Mouse (Mus musculus) embryonic facial prominence, embryonic 14.5 days (tissue): Measurements from ENCODE around the gene Stam2. TPM values are rescaled to one million over a fixed set of nuclear protein-coding genes. Genes with fewer than 3 reads are reported as not detected.

Experiments used
- ATAC-seq: fragments of 200-750 bp; cut with Nextera tagmentation; 2 replicates; pipeline ENCODE4 v1.8.0; 2017; ENCODE audit warnings: low read depth, moderate number of reproducible peaks, moderate TSS enrichment
- DNase-seq: peaks from one replicate; pipeline ENCODE4 v3.0.0-alpha.2; 2015; ENCODE audit warnings: low spot score
- H3K27ac ChIP-seq: fragments of 300-500 bp; sonication (generic); replicated peaks from 2 replicates; pipeline ENCODE4 v1.5.1; 2014; ENCODE audit warnings: low read depth, mild to moderate bottlenecking, low read length, moderate library complexity
- H3K27me3 ChIP-seq: fragments of 300-500 bp; sonication (generic); replicated peaks from 2 replicates; pipeline ENCODE4 v1.6.1; 2014; ENCODE audit warnings: low read length; ENCODE audit not compliant: control insufficient read depth, insufficient read depth
- H3K36me3 ChIP-seq: fragments of 300-500 bp; sonication (generic); 2 replicates; pipeline ENCODE4 v1.6.1; 2014; ENCODE audit warnings: low read length, mixed read lengths; ENCODE audit not compliant: control insufficient read depth, insufficient read depth
- H3K4me1 ChIP-seq: fragments of 300-500 bp; sonication (generic); 2 replicates; pipeline ENCODE4 v1.6.1; 2014; ENCODE audit warnings: antibody characterized with exemption, low read length; ENCODE audit not compliant: control insufficient read depth, insufficient read depth
- H3K4me2 ChIP-seq: fragments of 300-500 bp; sonication (generic); 2 replicates; pipeline ENCODE4 v1.6.1; 2014; ENCODE audit warnings: low read depth, mild to moderate bottlenecking, low read length, moderate library complexity, mixed read lengths
- H3K4me3 ChIP-seq: fragments of 300-500 bp; sonication (generic); 2 replicates; pipeline ENCODE4 v1.5.1; 2014; ENCODE audit warnings: low read depth, mild to moderate bottlenecking, low read length
- H3K9ac ChIP-seq: fragments of 300-500 bp; sonication (generic); 2 replicates; pipeline ENCODE4 v1.6.1; 2014; ENCODE audit warnings: low read depth, mild to moderate bottlenecking, low read length, moderate library complexity, mixed read lengths
- H3K9me3 ChIP-seq: fragments of 300-500 bp; sonication (generic); 2 replicates; pipeline ENCODE4 v1.6.1; 2016; ENCODE audit warnings: low read length; ENCODE audit not compliant: control insufficient read depth
- WGBS: fragments of 180-500 bp; shearing (Covaris S2); extraction: QIAGEN DNeasy Blood & Tissue Kit; methylation state at CpG from one replicate; pipeline ENCODE4 v1.1.7; 2014; 5-methylcytosine and 5-hydroxymethylcytosine counted together
- polyA plus RNA-seq: library from polyadenylated mRNA; unstranded; fragments of >200 nt; fragmentation: Nextera tagmentation; extraction: Ambion mirVana; gene quantifications from 2 replicates; pipeline ENCODE4 v1.2.1, GENCODE M21; 2014

The Stam2 gene
- polyA plus RNA-seq, 1 experiment from 2014 or later, result 37.7 TPM

GRCm38 (mm10) chr2:52714111-52714510 lies 28.0 kb downstream of the Stam2 start:
- Histone ChIP-seq H3K4me2 (no peak overlapping the region), H3K27me3 (no peaks in the 10 kb centered on the region), H3K9me3 (no peaks in the 10 kb centered on the region), H3K4me1 (no peaks in the 10 kb centered on the region), H3K4me3 (no peak overlapping the region), H3K36me3 (peaks cover 45% of the 10 kb centered on the region), H3K9ac (no peak overlapping the region), H3K27ac (no peak overlapping the region)
- no peak for DNase-seq
- no peak for ATAC-seq
- 98% methylated on average over 4 of the region's 4 CpGs for WGBS

GRCm38 (mm10) chr2:52710804-52711203 lies 31.3 kb downstream of the Stam2 start:
- Histone ChIP-seq H3K9ac (no peak overlapping the region), H3K4me1 (no peaks in the 10 kb centered on the region), H3K4me3 (no peak overlapping the region), H3K4me2 (no peak overlapping the region), H3K27ac (no peak overlapping the region), H3K36me3 (peaks cover 58% of the 10 kb centered on the region), H3K9me3 (no peaks in the 10 kb centered on the region), H3K27me3 (no peaks in the 10 kb centered on the region)
- no peak for ATAC-seq
- WGBS, result 79% methylated on average over 2 of the region's 2 CpGs
- DNase-seq, result no peak

GRCm38 (mm10) chr2:52709417-52709816 lies 32.7 kb downstream of the Stam2 start:
- WGBS, result 95% methylated on average over 5 of the region's 5 CpGs
- Histone ChIP-seq H3K27me3 (no peaks in the 10 kb centered on the region), H3K9ac (no peak overlapping the region), H3K27ac (no peak overlapping the region), H3K4me1 (no peaks in the 10 kb centered on the region), H3K36me3 (peaks cover 62% of the 10 kb centered on the region), H3K4me3 (no peak overlapping the region), H3K9me3 (no peaks in the 10 kb centered on the region), H3K4me2 (no peak overlapping the region)
- ATAC-seq (no peak), DNase-seq (no peak)

- no peak overlapping the region for H3K4me2 ChIP-seq
- peaks cover 40% of the 10 kb centered on the region for H3K36me3 ChIP-seq
- H3K9ac ChIP-seq, result no peak overlapping the region
- no peak overlapping the region for H3K27ac ChIP-seq
- ATAC-seq, result no peak
- WGBS, result 87% methylated on average over 11 of the region's 11 CpGs
- no peak for DNase-seq
- H3K4me1 ChIP-seq, result no peaks in the 10 kb centered on the region
- H3K4me3 ChIP-seq, result no peak overlapping the region
- H3K27me3 ChIP-seq, result no peaks in the 10 kb centered on the region
- no peaks in the 10 kb centered on the region for H3K9me3 ChIP-seq
Measured at GRCm38 (mm10) chr2:52701368-52702036, 40.6 kb downstream of the Stam2 start.

GRCm38 (mm10) chr2:52700352-52700751 lies 41.7 kb downstream of the Stam2 start:
- ATAC-seq (no peak), DNase-seq (no peak)
- Histone ChIP-seq H3K4me3 (no peak overlapping the region), H3K9me3 (no peaks in the 10 kb centered on the region), H3K4me2 (no peak overlapping the region), H3K36me3 (peaks cover 32% of the 10 kb centered on the region), H3K27me3 (no peaks in the 10 kb centered on the region), H3K27ac (no peak overlapping the region), H3K4me1 (no peaks in the 10 kb centered on the region), H3K9ac (no peak overlapping the region)
- 70% methylated on average over 5 of the region's 5 CpGs for WGBS

GRCm38 (mm10) chr2:52694604-52695003 lies 47.5 kb downstream of the Stam2 start:
- WGBS, result 78% methylated on average over 6 of the region's 6 CpGs
- ATAC-seq (no peak), DNase-seq (peak; percentile 40)
- no peak overlapping the region for H3K4me3 ChIP-seq
- no peak overlapping the region for H3K9ac ChIP-seq
- H3K9me3 ChIP-seq, result no peaks in the 10 kb centered on the region
- peaks cover 20% of the 10 kb centered on the region for H3K36me3 ChIP-seq
- H3K4me1 ChIP-seq, result no peaks in the 10 kb centered on the region
- no peaks in the 10 kb centered on the region for H3K27me3 ChIP-seq
- H3K27ac ChIP-seq, result no peak overlapping the region
- no peak overlapping the region for H3K4me2 ChIP-seq

- H3K4me1 ChIP-seq, result no peaks in the 10 kb centered on the region
- H3K27ac ChIP-seq, result no peak overlapping the region
- DNase-seq (no peak), ATAC-seq (no peak)
- H3K9me3 ChIP-seq, result no peaks in the 10 kb centered on the region
- H3K9ac ChIP-seq, result no peak overlapping the region
- 69% methylated on average over 4 of the region's 4 CpGs for WGBS
- H3K27me3 ChIP-seq, result no peaks in the 10 kb centered on the region
- no peak overlapping the region for H3K4me3 ChIP-seq
- H3K4me2 ChIP-seq, result no peak overlapping the region
- peaks cover 16% of the 10 kb centered on the region for H3K36me3 ChIP-seq
Measured at GRCm38 (mm10) chr2:52691745-52692144, 50.3 kb downstream of the Stam2 start.

- no peak for ATAC-seq
- Histone ChIP-seq H3K4me1 (no peaks in the 10 kb centered on the region), H3K27ac (no peak overlapping the region), H3K9ac (no peak overlapping the region), H3K4me2 (no peak overlapping the region), H3K4me3 (no peak overlapping the region), H3K27me3 (no peaks in the 10 kb centered on the region), H3K36me3 (no peaks in the 10 kb centered on the region), H3K9me3 (no peaks in the 10 kb centered on the region)
- WGBS, result 75% methylated on average over 6 of the region's 6 CpGs
- no peak for DNase-seq
Measured at GRCm38 (mm10) chr2:52686601-52687000, 55.5 kb downstream of the Stam2 start.

- ATAC-seq, result no peak
- no peak overlapping the region for H3K9ac ChIP-seq
- 51% methylated on average over 2 of the region's 4 CpGs for WGBS
Measured at GRCm38 (mm10) chr2:52677589-52677988, 64.5 kb downstream of the Stam2 start.

More at GRCm38 (mm10) chr2:52677589-52677988, 64.5 kb downstream of the Stam2 start:
- no peak overlapping the region for H3K4me3 ChIP-seq
- peaks cover 19% of the 10 kb centered on the region for H3K27me3 ChIP-seq
- no peaks in the 10 kb centered on the region for H3K36me3 ChIP-seq
- H3K9me3 ChIP-seq, result no peaks in the 10 kb centered on the region
- DNase-seq, result no peak
- no peak overlapping the region for H3K27ac ChIP-seq
- H3K4me2 ChIP-seq, result no peak overlapping the region
- H3K4me1 ChIP-seq, result peaks cover 13% of the 10 kb centered on the region
